ENCODE assay signal across 14 mouse cellular contexts in genomic region chr2:32169292-32169691, GRCm38 (mm10). TPM values are rescaled to one million over a fixed set of nuclear protein-coding genes. Genes with fewer than 3 reads are reported as not detected.
DNase-seq lines count a peak whose midpoint lies in the region; ATAC-seq and TF ChIP-seq lines count a peak whose summit lies in the region.
"Had no signal": no experiment of that assay in that cellular context is flagged by ENCODE, and none has a peak within 500 bp of the region (broad histone marks: within the 10 kb centered on the region; RNA-seq: fewer than 3 reads in every experiment).

No protein-coding gene starts in this region.

- ATAC-seq in heart, embryonic 15.5 days (replicated peaks; ENCODE audit: insufficient number of reproducible peaks, insufficient read depth, low FRiP score, low read depth): no peak
- no peak for ATAC-seq in limb, embryonic 14.5 days (ENCODE audit: low FRiP score, low read depth)
- ATAC-seq in megakaryocyte, adult 5-6 weeks (ENCODE audit: poor library complexity, severe bottlenecking): no peak
- ATAC-seq: intestine, embryonic 15.5 days had no signal

- peaks cover 84% of the 10 kb centered on the region for H3K4me1 ChIP-seq in heart, embryonic 15.5 days (replicated peaks)
- H3K4me1 ChIP-seq in thymus, adult 2 months (replicated peaks; ENCODE audit: control insufficient read depth, insufficient read depth, low read length): peaks cover 71% of the 10 kb centered on the region
- peaks cover 49% of the 10 kb centered on the region for H3K4me1 ChIP-seq in limb, embryonic 14.5 days (ENCODE audit: control insufficient read depth, insufficient read depth, low read length)

- DNase-seq in heart, postnatal 14 days: no peak
- no peak for DNase-seq in thymus, adult 2 months
- DNase-seq in thymus, adult 18-20 months: no peak
- DNase-seq in limb, embryonic 14.5 days (ENCODE audit: low spot score): no peak
- no peak for DNase-seq in thymus, postnatal 14 days
- DNase-seq: adrenal gland, postnatal 25 days; cerebellum, adult 11 months; embryo, embryonic 11 days; gastrocnemius, postnatal 14 days; kidney, postnatal 36 days; lung, embryonic 14.5 days had no signal

- TF ChIP-seq CTCF in thymus, adult 2 months (IDR thresholded peaks at IDR 0.05; ENCODE audit: borderline replicate concordance, control insufficient read depth, extremely low read depth, insufficient read depth, low read length, poor library complexity): no peak

- TF ChIP-seq POLR2A in thymus, adult 2 months (IDR thresholded peaks at IDR 0.05; ENCODE audit: control insufficient read depth, extremely low read depth, insufficient read depth, low read length, poor library complexity): no peak
- no peak for TF ChIP-seq POLR2A in limb, embryonic 14.5 days (IDR thresholded peaks at IDR 0.05; ENCODE audit: borderline replicate concordance, extremely low read depth, insufficient read depth, insufficient read length)

- intact Hi-C loops in heart, postnatal 14 days (cut with DNase I): no loop called here

- H3K36me3 ChIP-seq in heart, embryonic 15.5 days: no peaks in the 10 kb centered on the region
- H3K36me3 ChIP-seq in thymus, adult 2 months (ENCODE audit: control insufficient read depth, insufficient read depth, low read length): no peaks in the 10 kb centered on the region
- no peaks in the 10 kb centered on the region for H3K36me3 ChIP-seq in limb, embryonic 14.5 days (ENCODE audit: control insufficient read depth, insufficient read depth, low read length)
- H3K36me3 ChIP-seq: intestine, embryonic 15.5 days had no signal

- no peaks in the 10 kb centered on the region for H3K9me3 ChIP-seq in heart, embryonic 15.5 days (replicated peaks)
- no peaks in the 10 kb centered on the region for H3K9me3 ChIP-seq in limb, embryonic 14.5 days (ENCODE audit: control insufficient read depth, low read length)
- H3K9me3 ChIP-seq: intestine, embryonic 15.5 days had no signal

- H3K27ac ChIP-seq in heart, embryonic 15.5 days: peak overlapping the region; percentile 74
- peak overlapping the region; percentile 8; the same call in 1 of the 2 replicates for H3K27ac ChIP-seq in thymus, adult 2 months (ENCODE audit: control insufficient read depth, insufficient read depth, low read length)
- no peak overlapping the region for H3K27ac ChIP-seq in limb, embryonic 14.5 days (replicated peaks; ENCODE audit: low read depth, low read length)
- H3K27ac ChIP-seq: intestine, embryonic 15.5 days had no signal

- H3K27me3 ChIP-seq in heart, embryonic 15.5 days: no peaks in the 10 kb centered on the region
- H3K27me3 ChIP-seq in thymus, adult 2 months (ENCODE audit: control insufficient read depth, insufficient read depth, low read length): no peaks in the 10 kb centered on the region
- no peaks in the 10 kb centered on the region for H3K27me3 ChIP-seq in limb, embryonic 14.5 days (ENCODE audit: control insufficient read depth, insufficient read depth, low read length)
- H3K27me3 ChIP-seq: intestine, embryonic 15.5 days had no signal

- 50% methylated on average over 5 of the region's 5 CpGs for WGBS in heart, embryonic 15.5 days
- 70% methylated on average over 5 of the region's 5 CpGs for WGBS in thymus, adult 2 months
- 14% methylated on average over 5 of the region's 5 CpGs for WGBS in limb, embryonic 14.5 days

- H3K9ac ChIP-seq in heart, embryonic 15.5 days: 0 out of 2 replicates have a peak overlapping the region, but pooled peaks have one; percentile 18
- 0 out of 2 replicates have a peak overlapping the region, but pooled peaks have one; percentile 12 for H3K9ac ChIP-seq in limb, embryonic 14.5 days (ENCODE audit: low read depth, low read length, severe bottlenecking)
- H3K9ac ChIP-seq: intestine, embryonic 15.5 days; lung, embryonic 14.5 days had no signal

- H3K4me2 ChIP-seq in heart, embryonic 15.5 days: no peak overlapping the region; the same call in 1 of the 2 replicates
- no peak overlapping the region for H3K4me2 ChIP-seq in limb, embryonic 14.5 days (replicated peaks; ENCODE audit: low read depth, low read length, severe bottlenecking)
- H3K4me2 ChIP-seq: intestine, embryonic 15.5 days; lung, embryonic 14.5 days had no signal

- H3K4me3 ChIP-seq in heart, embryonic 15.5 days: no peak overlapping the region
- H3K4me3 ChIP-seq in thymus, adult 2 months (ENCODE audit: control insufficient read depth, insufficient read depth, low read length): no peak overlapping the region
- no peak overlapping the region for H3K4me3 ChIP-seq in limb, embryonic 14.5 days (replicated peaks; ENCODE audit: low read length)
- H3K4me3 ChIP-seq: intestine, embryonic 15.5 days had no signal

RNA-seq across cellular contexts. Expression of gene Prrc2b, which starts 18.4 kb away (rescaled TPM):
- polyA plus RNA-seq in heart, embryonic 15.5 days (2015; fragmentation: Nextera tagmentation; extraction: Ambion mirVana): 21.0 and 34.8 TPM in 2 replicates
- total RNA-seq in heart, postnatal 14 days (2021): 100 to 1,000 TPM in 1 of 2 experiments, 10 to 100 TPM in 1; 92.9 to 101 TPM
- 104 and 134 TPM in 2 replicates for polyA plus RNA-seq in thymus, adult 2 months (2012; rRNA removed)
- 74.6 and 92.4 TPM in 2 replicates for polyA plus RNA-seq in limb, embryonic 14.5 days (2012; rRNA removed)
- polyA plus RNA-seq in limb, embryonic 14.5 days (2014; fragmentation: Nextera tagmentation; extraction: Ambion mirVana): 78.2 and 78.3 TPM in 2 replicates
- 26.9 and 27.2 TPM in 2 replicates for total RNA-seq in megakaryocyte, adult 5-6 weeks (2015)
- total RNA-seq in megakaryocyte, adult 5-6 weeks (2017): 11.5 and 13.9 TPM in 2 replicates
